Mouse (Mus musculus): Measurements from ENCODE around the gene Tsc22d1. TPM values are rescaled to one million over a fixed set of nuclear protein-coding genes. Genes with fewer than 3 reads are reported as not detected.

Gene Tsc22d1
- polyA plus RNA-seq, 1 experiment from 2014 or later = 382 TPM

DNA sequence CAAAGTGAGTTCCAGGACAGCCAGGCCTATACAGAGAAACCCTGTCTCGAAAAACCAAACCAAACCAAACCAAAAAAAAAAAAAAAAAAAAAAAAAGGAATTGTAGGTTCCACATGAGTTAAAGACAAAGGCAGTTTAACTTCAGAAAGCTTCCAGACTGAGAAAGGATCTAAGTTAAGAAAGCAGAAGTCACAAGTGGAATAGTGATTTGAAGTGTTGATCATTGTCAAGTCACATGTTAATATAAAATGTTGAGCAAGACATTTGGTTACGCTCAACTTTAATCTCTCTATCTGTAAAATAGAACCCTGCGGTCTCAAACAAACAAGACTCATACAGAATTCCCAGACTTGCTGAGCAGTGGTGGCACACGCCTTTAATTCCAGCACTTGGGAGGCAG lies 12.2 kb upstream of the Tsc22d1 start:
- H3K4me2 ChIP-seq (ENCODE audit: low read length) = no peak overlapping the region

DNA sequence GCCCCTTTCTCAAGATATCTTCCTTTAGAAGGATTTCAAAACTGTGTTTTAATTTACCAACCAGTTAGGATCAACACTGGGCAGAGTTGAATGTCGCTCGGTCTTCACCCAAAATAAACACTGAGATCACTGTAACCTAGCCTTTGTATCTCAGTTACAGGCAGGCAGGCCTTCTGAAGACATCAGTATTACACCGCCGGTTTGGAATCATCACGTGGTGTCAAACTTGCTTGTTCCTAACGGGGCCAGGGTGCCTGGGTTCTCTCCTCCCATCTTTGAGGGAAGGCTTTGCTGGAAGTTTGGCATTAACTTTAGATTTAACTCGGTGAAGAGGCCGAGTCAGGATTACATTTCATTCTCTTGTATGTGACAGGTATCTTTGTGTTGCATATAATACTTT lies 5.7 kb upstream of the Tsc22d1 start:
- H3K9ac ChIP-seq (ENCODE audit: low read length) = no peak overlapping the region
- no peak for ATAC-seq (ENCODE audit: insufficient number of reproducible peaks, insufficient read depth, low FRiP score, low read depth)
- H3K4me2 ChIP-seq (ENCODE audit: low read length) = no peak overlapping the region
- WGBS = 40% methylated on average over 8 of the region's 8 CpGs
- H3K4me1 ChIP-seq (ENCODE audit: control insufficient read depth in 2 of 2, insufficient read depth in 2 of 2, low read length in 2 of 2) = peaks cover 2 to 4% of the 10 kb centered on the region in 2 experiments; a peak in 1 of 4 replicates
- H3K9me3 ChIP-seq (ENCODE audit: control insufficient read depth, low read length) = no peaks in the 10 kb centered on the region
- no peak overlapping the region for H3K4me3 ChIP-seq (ENCODE audit: control insufficient read depth in 1 of 2, insufficient read depth in 1 of 2, low read depth in 1 of 2, low read length in 2 of 2)
- H3K27me3 ChIP-seq (ENCODE audit: control insufficient read depth, insufficient read depth, low read length) = no peaks in the 10 kb centered on the region
- H3K36me3 ChIP-seq (ENCODE audit: control insufficient read depth, insufficient read depth, low read length) = no peaks in the 10 kb centered on the region
- no peak overlapping the region for H3K27ac ChIP-seq (replicated peaks in 1 of 2; ENCODE audit: control insufficient read depth in 1 of 2, insufficient read depth in 1 of 2, low read depth in 2 of 2, low read length in 2 of 2)

More for the DNA sequence above, 12.2 kb upstream of the Tsc22d1 start:
- H3K9me3 ChIP-seq (ENCODE audit: control insufficient read depth, low read length) = no peaks in the 10 kb centered on the region
- no peaks in the 10 kb centered on the region for H3K27me3 ChIP-seq (ENCODE audit: control insufficient read depth, insufficient read depth, low read length)
- no peak for ATAC-seq (ENCODE audit: insufficient number of reproducible peaks, insufficient read depth, low FRiP score, low read depth)
- no peak overlapping the region for H3K4me3 ChIP-seq (ENCODE audit: control insufficient read depth in 1 of 2, insufficient read depth in 1 of 2, low read depth in 1 of 2, low read length in 2 of 2)
- no peak overlapping the region for H3K9ac ChIP-seq (ENCODE audit: low read length)
- no peak overlapping the region for H3K27ac ChIP-seq (replicated peaks in 1 of 2; ENCODE audit: control insufficient read depth in 1 of 2, insufficient read depth in 1 of 2, low read depth in 2 of 2, low read length in 2 of 2)
- H3K4me1 ChIP-seq (ENCODE audit: control insufficient read depth in 2 of 2, insufficient read depth in 2 of 2, low read length in 2 of 2) = no peaks in the 10 kb centered on the region
- H3K36me3 ChIP-seq (ENCODE audit: control insufficient read depth, insufficient read depth, low read length) = no peaks in the 10 kb centered on the region
- 82% methylated on average over 4 of the region's 4 CpGs for WGBS

DNA sequence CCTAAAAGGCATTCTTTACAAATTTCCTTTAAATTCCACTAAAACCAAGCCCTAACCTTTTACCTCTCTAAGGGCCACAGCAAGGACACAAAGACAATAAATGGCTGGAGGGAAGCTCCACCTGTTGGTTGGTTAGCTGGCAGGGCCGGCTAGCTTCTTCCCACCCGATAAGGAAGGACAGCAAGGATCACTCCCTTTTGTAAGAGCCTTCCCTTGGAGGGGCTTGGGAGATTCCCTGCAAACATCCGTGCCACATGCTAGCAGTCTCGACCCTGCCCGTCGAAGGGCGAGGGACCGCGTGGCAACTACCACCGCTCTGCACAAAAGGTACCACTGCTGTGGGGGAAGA lies 1.0 kb upstream of the Tsc22d1 start:
- H3K27ac ChIP-seq (replicated peaks in 1 of 2; ENCODE audit: control insufficient read depth in 1 of 2, insufficient read depth in 1 of 2, low read depth in 2 of 2, low read length in 2 of 2) = peak overlapping the region; percentile 79 to 98
- ATAC-seq (ENCODE audit: insufficient number of reproducible peaks, insufficient read depth, low FRiP score, low read depth) = no peak
- under 1% methylated on average over 10 of the region's 10 CpGs for WGBS
- peak overlapping the region; percentile 98 for H3K9ac ChIP-seq (ENCODE audit: low read length)
- peaks cover 10 to 18% of the 10 kb centered on the region in 2 experiments for H3K4me1 ChIP-seq (ENCODE audit: control insufficient read depth in 2 of 2, insufficient read depth in 2 of 2, low read length in 2 of 2)
- peak overlapping the region; percentile 91 to 94 for H3K4me3 ChIP-seq (ENCODE audit: control insufficient read depth in 1 of 2, insufficient read depth in 1 of 2, low read depth in 1 of 2, low read length in 2 of 2)
- peak overlapping the region; percentile 74 for H3K4me2 ChIP-seq (ENCODE audit: low read length)
- peaks cover 17% of the 10 kb centered on the region for H3K36me3 ChIP-seq (ENCODE audit: control insufficient read depth, insufficient read depth, low read length)
- H3K27me3 ChIP-seq (ENCODE audit: control insufficient read depth, insufficient read depth, low read length) = no peaks in the 10 kb centered on the region
- no peaks in the 10 kb centered on the region for H3K9me3 ChIP-seq (ENCODE audit: control insufficient read depth, low read length)

DNA sequence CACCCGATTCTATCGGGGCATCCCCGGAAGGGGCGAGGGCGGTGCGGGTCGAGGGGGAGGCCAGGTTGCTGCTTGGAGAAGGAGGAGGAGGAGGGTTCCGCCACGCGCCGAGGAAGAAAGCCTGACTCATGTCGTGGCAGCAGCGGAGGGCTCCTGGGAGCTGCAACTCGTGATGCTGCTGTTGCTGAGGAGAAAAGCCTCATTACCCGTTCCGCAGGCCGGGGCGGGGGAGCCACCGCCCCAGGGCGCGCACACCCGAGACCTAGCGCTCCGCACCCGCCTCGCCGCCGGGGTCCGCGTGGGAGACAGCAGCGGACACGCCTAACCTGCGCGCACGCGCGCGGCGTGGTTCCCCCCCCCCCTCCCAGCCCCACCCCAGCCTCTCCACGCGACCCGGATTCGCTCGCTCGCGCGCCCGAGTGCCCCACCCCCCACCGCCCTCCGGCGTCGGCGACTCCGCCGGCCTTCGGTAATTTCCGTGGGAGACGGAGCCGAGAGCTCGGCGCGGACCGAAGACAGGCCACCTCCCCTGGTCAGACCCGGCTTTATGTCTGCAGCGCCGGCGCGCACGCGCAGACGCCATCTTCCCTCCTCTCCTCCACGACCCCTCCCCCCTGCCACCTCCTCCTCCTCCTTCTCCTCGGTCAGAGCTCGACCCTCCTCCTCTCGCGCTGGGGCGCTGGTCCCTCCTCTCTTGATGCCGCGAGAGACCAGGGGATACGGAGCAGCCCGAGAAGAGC lies 469 bp upstream of the Tsc22d1 start:
- Histone ChIP-seq H3K36me3 (ENCODE audit: control insufficient read depth, insufficient read depth, low read length) (peaks cover 18% of the 10 kb centered on the region), H3K27me3 (ENCODE audit: control insufficient read depth, insufficient read depth, low read length) (no peaks in the 10 kb centered on the region), H3K27ac (replicated peaks in 1 of 2; ENCODE audit: control insufficient read depth in 1 of 2, insufficient read depth in 1 of 2, low read depth in 2 of 2, low read length in 2 of 2) (peak overlapping the region; percentile 92 to 98), H3K9ac (ENCODE audit: low read length) (peak overlapping the region; percentile 98), H3K4me3 (ENCODE audit: control insufficient read depth in 1 of 2, insufficient read depth in 1 of 2, low read depth in 1 of 2, low read length in 2 of 2) (peak overlapping the region; percentile 91 to 94), H3K9me3 (ENCODE audit: control insufficient read depth, low read length) (no peaks in the 10 kb centered on the region), H3K4me1 (ENCODE audit: control insufficient read depth in 2 of 2, insufficient read depth in 2 of 2, low read length in 2 of 2) (peaks cover 11 to 24% of the 10 kb centered on the region in 2 experiments), H3K4me2 (ENCODE audit: low read length) (peak overlapping the region; percentile 74)
- ATAC-seq (ENCODE audit: insufficient number of reproducible peaks, insufficient read depth, low FRiP score, low read depth) = peak; percentile 93
- WGBS = 0% methylated on average over 49 of the region's 81 CpGs

- peak overlapping the region in 1 of 2 experiments; percentile 98; a peak in 2 of 4 replicates for H3K27ac ChIP-seq (replicated peaks in 1 of 2; ENCODE audit: control insufficient read depth in 1 of 2, insufficient read depth in 1 of 2, low read depth in 2 of 2, low read length in 2 of 2)
- peak overlapping the region; percentile 74 for H3K4me2 ChIP-seq (ENCODE audit: low read length)
- WGBS = under 1% methylated on average over 30 of the region's 38 CpGs
- peaks cover 18% of the 10 kb centered on the region for H3K36me3 ChIP-seq (ENCODE audit: control insufficient read depth, insufficient read depth, low read length)
- peaks cover 15 to 33% of the 10 kb centered on the region in 2 experiments for H3K4me1 ChIP-seq (ENCODE audit: control insufficient read depth in 2 of 2, insufficient read depth in 2 of 2, low read length in 2 of 2)
- peak overlapping the region; percentile 98 for H3K9ac ChIP-seq (ENCODE audit: low read length)
- H3K4me3 ChIP-seq (ENCODE audit: control insufficient read depth in 1 of 2, insufficient read depth in 1 of 2, low read depth in 1 of 2, low read length in 2 of 2) = peak overlapping the region; percentile 91 to 94
- no peaks in the 10 kb centered on the region for H3K9me3 ChIP-seq (ENCODE audit: control insufficient read depth, low read length)
- ATAC-seq (ENCODE audit: insufficient number of reproducible peaks, insufficient read depth, low FRiP score, low read depth) = no peak
- no peaks in the 10 kb centered on the region for H3K27me3 ChIP-seq (ENCODE audit: control insufficient read depth, insufficient read depth, low read length)
Observed at GRCm38 (mm10) chr14:76415781-76416301, 1.1 kb downstream of the Tsc22d1 start.

DNA sequence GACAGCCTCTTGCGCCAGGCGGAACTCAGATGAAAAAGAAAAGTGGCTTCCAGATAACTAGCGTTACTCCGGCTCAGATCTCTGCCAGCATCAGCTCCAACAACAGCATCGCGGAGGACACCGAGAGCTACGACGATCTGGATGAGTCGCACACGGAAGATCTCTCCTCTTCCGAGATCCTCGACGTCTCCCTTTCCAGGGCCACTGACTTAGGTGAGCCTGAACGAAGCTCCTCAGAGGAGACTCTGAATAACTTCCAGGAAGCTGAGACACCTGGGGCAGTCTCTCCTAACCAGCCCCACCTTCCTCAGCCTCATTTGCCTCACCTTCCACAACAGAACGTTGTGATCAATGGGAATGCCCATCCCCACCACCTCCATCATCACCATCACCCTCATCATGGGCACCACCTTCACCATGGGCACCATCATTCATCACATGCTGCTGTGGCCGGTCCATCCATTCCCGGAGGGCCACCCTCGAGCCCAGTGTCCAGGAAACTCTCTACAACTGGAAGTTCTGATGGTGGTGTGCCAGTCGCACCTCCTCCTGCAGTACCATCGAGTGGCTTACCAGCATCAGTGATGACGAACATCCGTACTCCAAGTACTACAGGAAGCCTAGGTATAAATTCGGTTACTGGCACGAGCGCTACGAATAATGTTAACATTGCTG lies 1.7 kb downstream of the Tsc22d1 start:
- Histone ChIP-seq H3K27ac (replicated peaks in 1 of 2; ENCODE audit: control insufficient read depth in 1 of 2, insufficient read depth in 1 of 2, low read depth in 2 of 2, low read length in 2 of 2) (no peak overlapping the region), H3K4me2 (ENCODE audit: low read length) (peak overlapping the region; percentile 74), H3K9ac (ENCODE audit: low read length) (peak overlapping the region; percentile 98), H3K36me3 (ENCODE audit: control insufficient read depth, insufficient read depth, low read length) (peaks cover 18% of the 10 kb centered on the region), H3K4me3 (ENCODE audit: control insufficient read depth in 1 of 2, insufficient read depth in 1 of 2, low read depth in 1 of 2, low read length in 2 of 2) (peak overlapping the region; percentile 91 to 94), H3K4me1 (ENCODE audit: control insufficient read depth in 2 of 2, insufficient read depth in 2 of 2, low read length in 2 of 2) (peaks cover 15 to 38% of the 10 kb centered on the region in 2 experiments), H3K9me3 (ENCODE audit: control insufficient read depth, low read length) (no peaks in the 10 kb centered on the region), H3K27me3 (ENCODE audit: control insufficient read depth, insufficient read depth, low read length) (no peaks in the 10 kb centered on the region)
- no peak for ATAC-seq (ENCODE audit: insufficient number of reproducible peaks, insufficient read depth, low FRiP score, low read depth)
- WGBS = 51% methylated on average over 27 of the region's 27 CpGs

GRCm38 (mm10) chr14:76417346-76417745 lies 2.6 kb downstream of the Tsc22d1 start:
- H3K36me3 ChIP-seq (ENCODE audit: control insufficient read depth, insufficient read depth, low read length) = peaks cover 23% of the 10 kb centered on the region
- no peak overlapping the region for H3K9ac ChIP-seq (ENCODE audit: low read length)
- peaks cover 15 to 36% of the 10 kb centered on the region in 2 experiments for H3K4me1 ChIP-seq (ENCODE audit: control insufficient read depth in 2 of 2, insufficient read depth in 2 of 2, low read length in 2 of 2)
- H3K4me2 ChIP-seq (ENCODE audit: low read length) = no peak overlapping the region
- H3K4me3 ChIP-seq (ENCODE audit: control insufficient read depth in 1 of 2, insufficient read depth in 1 of 2, low read depth in 1 of 2, low read length in 2 of 2) = no peak overlapping the region
- ATAC-seq (ENCODE audit: insufficient number of reproducible peaks, insufficient read depth, low FRiP score, low read depth) = no peak
- no peaks in the 10 kb centered on the region for H3K9me3 ChIP-seq (ENCODE audit: control insufficient read depth, low read length)
- H3K27ac ChIP-seq (replicated peaks in 1 of 2; ENCODE audit: control insufficient read depth in 1 of 2, insufficient read depth in 1 of 2, low read depth in 2 of 2, low read length in 2 of 2) = no peak overlapping the region
- WGBS = 95% methylated on average over 17 of the region's 17 CpGs
- H3K27me3 ChIP-seq (ENCODE audit: control insufficient read depth, insufficient read depth, low read length) = no peaks in the 10 kb centered on the region
